Mouse (Mus musculus) bone marrow, adult 2 months (tissue): Measurements from ENCODE around the gene Tmem190. TPM values are rescaled to one million over a fixed set of nuclear protein-coding genes. Genes with fewer than 3 reads are reported as not detected.

Experiments used
- H3K27ac ChIP-seq: fragments of 200-500 bp; 2 replicates; pipeline ENCODE4 v1.5.1; 2012; ENCODE audit warnings: low read depth, mild to moderate bottlenecking, control low read depth, inconsistent platforms, low read length; ENCODE audit not compliant: control insufficient read depth, poor library complexity, insufficient read depth
- H3K4me1 ChIP-seq: fragments of 200-500 bp; 2 replicates; pipeline ENCODE4 v1.6.1; 2011; ENCODE audit warnings: low read length; ENCODE audit not compliant: control insufficient read depth, insufficient read depth
- H3K4me3 ChIP-seq: fragments of 200-500 bp; replicated peaks from 2 replicates; pipeline ENCODE3; 2011; ENCODE audit warnings: mild to moderate bottlenecking, low read depth, low read length, control low read depth; ENCODE audit not compliant: control insufficient read depth
- CTCF ChIP-seq: fragments of 200-500 bp; IDR thresholded peaks from 2 replicates; pipeline ENCODE4 v1.5.1; 2011; ENCODE audit warnings: low read length, control low read depth; ENCODE audit not compliant: control insufficient read depth, insufficient read depth
- POLR2A ChIP-seq: fragments of 200-500 bp; IDR thresholded peaks from 2 replicates; pipeline ENCODE4 v1.6.1; 2011; ENCODE audit warnings: low read depth, mild to moderate bottlenecking, control low read depth, low read length, borderline replicate concordance; ENCODE audit not compliant: control insufficient read depth
- WGBS: fragments of 180-500 bp; shearing (Covaris S2); methylation state at CpG from one replicate; pipeline ENCODE4 v1.1.7; 2018; 5-methylcytosine and 5-hydroxymethylcytosine counted together
- polyA plus RNA-seq: library from polyadenylated mRNA; stranded (reverse); fragments of >200 nt; gene quantifications from 2 replicates; pipeline ENCODE4 v1.2.4, GENCODE M21; 2011; ENCODE audit warnings: low replicate concordance; ENCODE audit not compliant: missing spikeins, insufficient read depth, insufficient read length

Gene Tmem190
- not detected in 2 replicates for polyA plus RNA-seq

- WGBS: 79% methylated on average over 2 of the region's 2 CpGs
- Histone ChIP-seq H3K4me1 (no peaks in the 10 kb centered on the region), H3K4me3 (no peak within 1 kb of the TSS), H3K27ac (no peak within 1 kb of the TSS)
- TF ChIP-seq CTCF (no peak), POLR2A (no peak)
Observed at GRCm38 (mm10) chr7:4782759-4783158, at the start of gene Tmem190, which contains the start of gene Il11. Tmem190 (plus strand) TSS chr7:4782937. Il11 (minus strand) TSS chr7:4782859.

GRCm38 (mm10) chr7:4732968-4733392 lies 49.8 kb upstream of the Tmem190 start:
- Histone ChIP-seq H3K4me1 (peaks cover 8% of the 10 kb centered on the region), H3K4me3 (no peak overlapping the region), H3K27ac (no peak overlapping the region)
- 53% methylated on average over 6 of the region's 6 CpGs for WGBS
- TF ChIP-seq POLR2A: no peak

- 57% methylated on average over 10 of the region's 10 CpGs for WGBS
- no peak for TF ChIP-seq POLR2A
- no peak for TF ChIP-seq CTCF
- Histone ChIP-seq H3K4me3 (peak overlapping the region; percentile 52), H3K4me1 (no peaks in the 10 kb centered on the region), H3K27ac (no peak overlapping the region)
Observed at GRCm38 (mm10) chr7:4739041-4739543, 43.6 kb upstream of the Tmem190 start.

GRCm38 (mm10) chr7:4739544-4740275 lies 43.0 kb upstream of the Tmem190 start, which contains the start of gene Kmt5c:
Kmt5c (plus strand) TSS chr7:4740115.
- WGBS: 0% methylated on average over 38 of the region's 44 CpGs
- peak; percentile 97 for TF ChIP-seq POLR2A
- TF ChIP-seq CTCF: no peak; the same call in 1 of the 2 replicates
- Histone ChIP-seq H3K27ac (peak within 1 kb of the TSS; percentile 65), H3K4me1 (peaks cover 2% of the 10 kb centered on the region; the same call in 1 of the 2 replicates), H3K4me3 (peak within 1 kb of the TSS; percentile 79)

- 0% methylated on average over 14 of the region's 14 CpGs for WGBS
- TF ChIP-seq CTCF (no peak), POLR2A (no peak)
- peak overlapping the region; percentile 65 for H3K27ac ChIP-seq
- H3K4me3 ChIP-seq: peak overlapping the region; percentile 79
- peaks cover 2% of the 10 kb centered on the region; the same call in 1 of the 2 replicates for H3K4me1 ChIP-seq
Observed at GRCm38 (mm10) chr7:4740309-4740727, 42.4 kb upstream of the Tmem190 start.

- WGBS: 12% methylated on average over 4 of the region's 4 CpGs
- Histone ChIP-seq H3K4me3 (peak overlapping the region; percentile 53), H3K4me1 (peaks cover 2% of the 10 kb centered on the region; the same call in 1 of the 2 replicates), H3K27ac (peak overlapping the region; percentile 65)
- no peak for TF ChIP-seq CTCF
- TF ChIP-seq POLR2A: no peak
Observed at GRCm38 (mm10) chr7:4741151-4741550, 41.6 kb upstream of the Tmem190 start.

GRCm38 (mm10) chr7:4741672-4742481 lies 40.9 kb upstream of the Tmem190 start:
- no peak overlapping the region for H3K4me3 ChIP-seq
- H3K27ac ChIP-seq: peak overlapping the region; percentile 30; the same call in 1 of the 2 replicates

GRCm38 (mm10) chr7:4742482-4742819 lies 40.3 kb upstream of the Tmem190 start:
- TF ChIP-seq CTCF (no peak), POLR2A (no peak)
- H3K27ac ChIP-seq: no peak overlapping the region; the same call in 1 of the 2 replicates
- peaks cover 2% of the 10 kb centered on the region; the same call in 1 of the 2 replicates for H3K4me1 ChIP-seq
- H3K4me3 ChIP-seq: no peak overlapping the region
- WGBS: 76% methylated on average over 6 of the region's 6 CpGs

More at GRCm38 (mm10) chr7:4741672-4742481, 40.9 kb upstream of the Tmem190 start:
- WGBS: 83% methylated on average over 21 of the region's 21 CpGs
- peak; percentile 19; the same call in 1 of the 2 replicates for TF ChIP-seq POLR2A
- TF ChIP-seq CTCF: no peak
- peaks cover 2% of the 10 kb centered on the region; the same call in 1 of the 2 replicates for H3K4me1 ChIP-seq
